ENCODE assay signal across 18 mouse cellular contexts in the genomic region with DNA sequence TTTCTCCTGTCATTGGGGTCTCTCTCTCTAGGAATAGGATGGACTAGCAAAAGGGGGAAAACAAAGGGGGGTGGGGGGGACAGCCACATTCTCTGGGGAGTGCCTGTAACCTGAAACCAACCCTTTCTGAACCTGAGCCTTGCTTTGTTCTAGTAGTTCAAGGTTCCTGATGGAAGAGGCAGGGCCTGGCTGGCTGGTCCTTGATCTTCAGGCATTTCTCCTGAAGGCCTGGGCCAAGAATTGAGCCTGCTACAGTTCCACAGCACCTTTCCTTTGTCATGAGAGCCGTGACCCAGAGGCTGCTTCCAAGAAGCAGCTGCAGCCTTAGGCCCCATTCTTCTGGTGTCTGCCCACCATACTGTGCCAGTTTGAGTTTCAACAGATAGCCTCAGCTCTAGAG. TPM values are rescaled to one million over a fixed set of nuclear protein-coding genes. Genes with fewer than 3 reads are reported as not detected.
"Had no signal": no experiment of that assay in that cellular context is flagged by ENCODE, and none has a peak within 500 bp of the region (broad histone marks: within the 10 kb centered on the region; RNA-seq: fewer than 3 reads in every experiment).

No protein-coding gene starts in this region.

- H3K4me2 ChIP-seq: liver, embryonic 13.5 days; lung, embryonic 15.5 days; midbrain, embryonic 13.5 days; neural tube, embryonic 15.5 days had no signal

- H3K36me3 ChIP-seq: liver, embryonic 13.5 days; lung, embryonic 15.5 days; midbrain, embryonic 13.5 days; neural tube, embryonic 15.5 days had no signal

- DNase-seq: kidney, adult 2 months; liver; liver, embryonic 13.5 days; liver, postnatal 0 days; right cerebral cortex, adult 18-20 months; right cerebral cortex, postnatal 25 days; thymus, postnatal 36 days had no signal

- H3K4me3 ChIP-seq: left cerebral cortex, adult 2 months; liver, embryonic 13.5 days; lung, embryonic 15.5 days; midbrain, embryonic 13.5 days; neural tube, embryonic 15.5 days had no signal

- ATAC-seq: liver, postnatal 0 days; midbrain, embryonic 13.5 days had no signal

- H3K27ac ChIP-seq: left cerebral cortex, adult 2 months; liver, embryonic 13.5 days; lung, embryonic 15.5 days; midbrain, embryonic 13.5 days; neural tube, embryonic 15.5 days had no signal

- H3K9me3 ChIP-seq: liver, embryonic 13.5 days; lung, embryonic 15.5 days; midbrain, embryonic 13.5 days; neural tube, embryonic 15.5 days had no signal

- H3K9ac ChIP-seq: liver, embryonic 13.5 days; liver, postnatal 0 days; lung, embryonic 15.5 days; midbrain, embryonic 13.5 days; neural tube, embryonic 15.5 days had no signal

- H3K27me3 ChIP-seq: liver, embryonic 13.5 days; lung, embryonic 15.5 days; midbrain, embryonic 13.5 days; neural tube, embryonic 15.5 days had no signal

RNA-seq across cellular contexts. Expression of a gene that starts 40.3 kb away (rescaled TPM):
- polyA plus RNA-seq: large intestine, adult 2 months; small intestine, adult 2 months had no signal

RNA-seq across cellular contexts. Expression of a gene that starts 56.6 kb away (rescaled TPM):
- polyA plus RNA-seq: limb, embryonic 11.5 days; liver, embryonic 13.5 days; lung, embryonic 15.5 days; midbrain, embryonic 13.5 days; midbrain, postnatal 0 days; neural tube, embryonic 11.5 days; neural tube, embryonic 15.5 days; small intestine, adult 2 months; stomach, embryonic 16.5 days; thymus, postnatal 0 days had no signal
